Mouse (Mus musculus): ENCODE data around the gene Polr2b.

DNA sequence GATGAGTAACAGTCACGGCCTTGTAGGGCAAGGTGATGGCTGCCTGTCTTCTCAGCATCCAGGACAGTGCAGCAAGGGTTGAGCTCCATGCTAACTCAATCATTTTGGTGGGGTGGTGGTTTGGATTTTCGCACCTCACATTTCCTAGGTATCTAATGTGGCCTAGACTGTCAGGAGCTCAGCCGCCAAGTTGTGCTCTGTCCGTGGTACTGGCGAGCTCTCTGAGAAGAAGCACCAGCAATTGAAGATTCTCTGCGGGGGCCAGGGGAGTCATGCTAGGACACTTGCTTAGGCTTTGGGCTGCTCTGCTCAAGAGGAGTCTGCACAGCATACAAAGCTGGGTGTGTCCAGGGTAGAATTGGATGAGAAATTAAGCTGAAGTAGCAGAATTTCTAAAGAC is 22.0 kb upstream of the Polr2b start:
- TF ChIP-seq CTCF (IDR thresholded peaks at IDR 0.05; ENCODE audit: borderline replicate concordance, insufficient read depth, low read depth, low read length) = no peak
- no peak for TF ChIP-seq POLR2A (IDR thresholded peaks at IDR 0.05; ENCODE audit: borderline replicate concordance, insufficient read depth, low read length)
